Mouse (Mus musculus): ENCODE measurements around the gene Bnip1.

GRCm38 (mm10) chr17:26834966-26835755 is 54.3 kb downstream of the Bnip1 start:
- TF ChIP-seq CTCF (IDR thresholded peaks at IDR 0.05; ENCODE audit: low read depth, low read length) (no peak), POLR2A (IDR thresholded peaks at IDR 0.05; ENCODE audit: extremely low read depth, insufficient read depth, low read length) (no peak)
